In genomic region chr4:106562837-106563790, GRCm38 (mm10) we compare ENCODE assay signal across 8 mouse cellular contexts. TPM values are rescaled to one million over a fixed set of nuclear protein-coding genes. Genes with fewer than 3 reads are reported as not detected.
DNase-seq lines count a peak whose midpoint lies in the region; ATAC-seq and TF ChIP-seq lines count a peak whose summit lies in the region.

No protein-coding gene starts in this region.

- peak overlapping the region; percentile 97 for H3K27ac ChIP-seq in embryonic facial prominence, embryonic 10.5 days (replicated peaks)
- H3K27ac ChIP-seq in intestine, postnatal 0 days (ENCODE audit: low read depth, low read length) = 0 out of 2 replicates have a peak overlapping the region, but pooled peaks have one; percentile 15

- H3K9me3 ChIP-seq in G1E (replicated peaks) = no peaks in the 10 kb centered on the region
- H3K9me3 ChIP-seq in embryonic facial prominence, embryonic 10.5 days = no peaks in the 10 kb centered on the region
- no peaks in the 10 kb centered on the region for H3K9me3 ChIP-seq in intestine, postnatal 0 days (ENCODE audit: control insufficient read depth)
- no peaks in the 10 kb centered on the region for H3K9me3 ChIP-seq in megakaryocyte, embryonic 14.5 days

- peak overlapping the region; percentile 89; the same call in 1 of the 2 replicates for H3K4me3 ChIP-seq in G1E (ENCODE audit: low read depth, low read length)
- peak overlapping the region; percentile 99 for H3K4me3 ChIP-seq in embryonic facial prominence, embryonic 10.5 days
- H3K4me3 ChIP-seq in intestine, postnatal 0 days (ENCODE audit: low read depth, low read length) = peak overlapping the region; percentile 69
- H3K4me3 ChIP-seq in megakaryocyte, embryonic 14.5 days (replicated peaks) = peak overlapping the region; percentile 95

- peaks cover 61% of the 10 kb centered on the region for H3K36me3 ChIP-seq in G1E (replicated peaks)
- peaks cover 55% of the 10 kb centered on the region for H3K36me3 ChIP-seq in embryonic facial prominence, embryonic 10.5 days (replicated peaks)
- peaks cover 24% of the 10 kb centered on the region for H3K36me3 ChIP-seq in intestine, postnatal 0 days (ENCODE audit: control insufficient read depth, insufficient read depth)
- H3K36me3 ChIP-seq in megakaryocyte, embryonic 14.5 days (replicated peaks; ENCODE audit: low read length) = peaks cover 56% of the 10 kb centered on the region

- no peak for DNase-seq in G1E (ENCODE audit: low spot score)
- DNase-seq in embryonic facial prominence, embryonic 10.5 days (ENCODE audit: low spot score) = peak; percentile 56
- no peak for DNase-seq in gastrocnemius, adult 18-20 months (ENCODE audit: low spot score)
- no peak for DNase-seq in left cerebral cortex, postnatal 10 days (ENCODE audit: extremely low spot score in 1 of 2, low spot score in 2 of 2)
- no peak for DNase-seq in spleen, postnatal 14 days (ENCODE audit: low spot score in 2 of 2)
- DNase-seq in adrenal gland, adult 2 months = no peak

- 0 out of 2 replicates have a peak, but pooled peaks have one; percentile 15 for ATAC-seq in G1E (ENCODE audit: extremely low read depth, insufficient number of reproducible peaks, low FRiP score, poor library complexity, severe bottlenecking)
- ATAC-seq in intestine, postnatal 0 days = no peak

- H3K27me3 ChIP-seq in G1E (ENCODE audit: insufficient read depth, low read length) = no peaks in the 10 kb centered on the region
- peaks cover 4% of the 10 kb centered on the region; the same call in 1 of the 2 replicates for H3K27me3 ChIP-seq in embryonic facial prominence, embryonic 10.5 days (replicated peaks; ENCODE audit: low read depth, poor library complexity, severe bottlenecking)
- no peaks in the 10 kb centered on the region for H3K27me3 ChIP-seq in intestine, postnatal 0 days (replicated peaks; ENCODE audit: control insufficient read depth, insufficient read depth, low read length)
- H3K27me3 ChIP-seq in megakaryocyte, embryonic 14.5 days (replicated peaks) = no peaks in the 10 kb centered on the region

- TF ChIP-seq CTCF in G1E (IDR thresholded peaks at IDR 0.05; ENCODE audit: low read depth, low read length) = no peak
- no peak for TF ChIP-seq CTCF in intestine, postnatal 0 days (IDR thresholded peaks at IDR 0.05; ENCODE audit: low read depth)

- intact Hi-C loops in left cerebral cortex, postnatal 10 days (cut with DNase I) = no loop called here

- 0 out of 2 replicates have a peak overlapping the region, but pooled peaks have one; percentile 50 for H3K9ac ChIP-seq in intestine, postnatal 0 days (ENCODE audit: low read depth, low read length)

- H3K4me1 ChIP-seq in G1E (ENCODE audit: insufficient read depth, low read depth, low read length) = peaks cover 45% of the 10 kb centered on the region
- H3K4me1 ChIP-seq in embryonic facial prominence, embryonic 10.5 days = peaks cover 44% of the 10 kb centered on the region
- peaks cover 10% of the 10 kb centered on the region for H3K4me1 ChIP-seq in intestine, postnatal 0 days (replicated peaks; ENCODE audit: control insufficient read depth, insufficient read depth, low read length)
- peaks cover 70% of the 10 kb centered on the region for H3K4me1 ChIP-seq in megakaryocyte, embryonic 14.5 days

- peak overlapping the region; percentile 94 for H3K4me2 ChIP-seq in intestine, postnatal 0 days (replicated peaks; ENCODE audit: low read depth)

- WGBS in embryonic facial prominence, embryonic 10.5 days = 58% methylated on average over 9 of the region's 9 CpGs
- WGBS in intestine, postnatal 0 days = 31% methylated on average over 9 of the region's 9 CpGs

RNA-seq across cellular contexts. Expression of gene Dhcr24, which starts 2.3 kb away (rescaled TPM):
- total RNA-seq in G1E (2014; fragmentation: Nextera tagmentation) (15.4 and 15.9 TPM in 2 replicates), G1E (2017) (29.6 and 33.2 TPM in 2 replicates)
- 37.9 and 43.4 TPM in 2 replicates for polyA plus RNA-seq in G1E (2012)
- polyA plus RNA-seq in embryonic facial prominence, embryonic 10.5 days (2016; fragmentation: Nextera tagmentation; extraction: Ambion mirVana) = 10.2 TPM in 2 replicates
- 6.5 and 7.9 TPM in 2 replicates for polyA plus RNA-seq in intestine, postnatal 0 days (2015; fragmentation: Nextera tagmentation; extraction: Ambion mirVana)
- 125 TPM in 2 replicates for polyA plus RNA-seq in megakaryocyte, embryonic 14.5 days (2012; ENCODE audit: insufficient read depth, low replicate concordance)
- total RNA-seq in gastrocnemius, adult 18-20 months (2021) = 1 to 10 TPM; 3.3 to 3.4 TPM
- 100 to 1,000 TPM; 133 to 143 TPM for total RNA-seq in left cerebral cortex, postnatal 10 days (2021)
- total RNA-seq in adrenal gland, adult 2 months (2021) = 100 to 1,000 TPM in 1 of 2 experiments, 10 to 100 TPM in 1; 86.6 to 366 TPM
- polyA plus RNA-seq in adrenal gland, adult 2 months (2012; rRNA removed) = 253 and 508 TPM in 2 replicates

RNA-seq across cellular contexts. Expression of gene Lexm, which starts 53.9 kb away (rescaled TPM):
- not detected in 2 replicates for total RNA-seq in G1E (2014; fragmentation: Nextera tagmentation)
- not detected in 2 replicates for total RNA-seq in G1E (2017)
- polyA plus RNA-seq in G1E (2012) = not detected in 2 replicates
- 0.52 TPM in 1 of 2 replicates, not detected in the other for polyA plus RNA-seq in embryonic facial prominence, embryonic 10.5 days (2016; fragmentation: Nextera tagmentation; extraction: Ambion mirVana)
- not detected in 2 replicates for polyA plus RNA-seq in intestine, postnatal 0 days (2015; fragmentation: Nextera tagmentation; extraction: Ambion mirVana)
- not detected in 2 replicates for polyA plus RNA-seq in megakaryocyte, embryonic 14.5 days (2012; ENCODE audit: insufficient read depth, low replicate concordance)
- total RNA-seq in gastrocnemius, adult 18-20 months (2021) = not detected
- under 1 TPM in 1 of 2 experiments, not detected in 1; 0.21 TPM for total RNA-seq in left cerebral cortex, postnatal 10 days (2021)
- total RNA-seq in adrenal gland, adult 2 months (2021) = not detected
- polyA plus RNA-seq in adrenal gland, adult 2 months (2012; rRNA removed) = not detected in 2 replicates

RNA-seq across cellular contexts. Expression of gene Ttc22, which starts 59.1 kb away (rescaled TPM):
- not detected in 2 replicates for total RNA-seq in G1E (2014; fragmentation: Nextera tagmentation)
- not detected in 2 replicates for total RNA-seq in G1E (2017)
- not detected in 2 replicates for polyA plus RNA-seq in G1E (2012)
- not detected in 2 replicates for polyA plus RNA-seq in embryonic facial prominence, embryonic 10.5 days (2016; fragmentation: Nextera tagmentation; extraction: Ambion mirVana)
- polyA plus RNA-seq in intestine, postnatal 0 days (2015; fragmentation: Nextera tagmentation; extraction: Ambion mirVana) = 61.9 and 66.4 TPM in 2 replicates
- not detected in 2 replicates for polyA plus RNA-seq in megakaryocyte, embryonic 14.5 days (2012; ENCODE audit: insufficient read depth, low replicate concordance)
- under 1 TPM in 1 of 2 experiments, not detected in 1; 0.09 TPM for total RNA-seq in gastrocnemius, adult 18-20 months (2021)
- 1 to 10 TPM; 1.7 to 2.1 TPM for total RNA-seq in left cerebral cortex, postnatal 10 days (2021)
- under 1 TPM in 1 of 2 experiments, not detected in 1; 0.12 TPM for total RNA-seq in adrenal gland, adult 2 months (2021)
- 0.04 TPM in 1 of 2 replicates, not detected in the other for polyA plus RNA-seq in adrenal gland, adult 2 months (2012; rRNA removed)

Comparison
In these comparisons a context has a peak if more than half of its experiments do, and no peak if none do; other contexts are left out.
1. RNA of gene Ttc22, which starts 59.1 kb away (polyA plus RNA-seq): 61.9 to 66.4 TPM in intestine, postnatal 0 days; not detected in embryonic facial prominence, embryonic 10.5 days, 0.04 TPM in adrenal gland, adult 2 months, not detected in G1E and not detected in megakaryocyte, embryonic 14.5 days; every median in the first group is over 10 times any median in the second.
2. Peak in every context shown above with its lines, with median percentiles within 50 percentile points of each other: H3K4me3 ChIP-seq.